22 mouse cellular contexts compared by ENCODE assay signal in genomic region chr11:11777796-11778195, GRCm38 (mm10).
"Had no signal": no experiment of that assay in that cellular context is flagged by ENCODE, and none has a peak within 500 bp of the region (broad histone marks: within the 10 kb centered on the region; RNA-seq: fewer than 3 reads in every experiment).

No protein-coding gene starts in this region.

- H3K9ac ChIP-seq: intestine, embryonic 15.5 days; limb, embryonic 13.5 days; liver, embryonic 12.5 days; liver, embryonic 15.5 days; lung, embryonic 15.5 days; midbrain, embryonic 13.5 days had no signal

- H3K27ac ChIP-seq: intestine, embryonic 15.5 days; kidney, postnatal 0 days; layer of hippocampus, adult 2 months; limb, embryonic 10.5 days; limb, embryonic 13.5 days; liver, embryonic 12.5 days; liver, embryonic 15.5 days; lung, embryonic 15.5 days; midbrain, embryonic 13.5 days had no signal

- H3K36me3 ChIP-seq: intestine, embryonic 15.5 days; limb, embryonic 10.5 days; limb, embryonic 13.5 days; lung, embryonic 15.5 days; midbrain, embryonic 13.5 days had no signal

- H3K4me2 ChIP-seq: intestine, embryonic 15.5 days; limb, embryonic 13.5 days; liver, embryonic 12.5 days; liver, embryonic 15.5 days; lung, embryonic 15.5 days; midbrain, embryonic 13.5 days had no signal

- H3K9me3 ChIP-seq: intestine, embryonic 15.5 days; limb, embryonic 10.5 days; limb, embryonic 13.5 days; liver, embryonic 12.5 days; liver, embryonic 15.5 days; lung, embryonic 15.5 days; midbrain, embryonic 13.5 days had no signal

- ATAC-seq: intestine, embryonic 15.5 days; liver, embryonic 12.5 days; midbrain, embryonic 13.5 days; midbrain, embryonic 16.5 days had no signal

- H3K4me1 ChIP-seq: intestine, embryonic 15.5 days; limb, embryonic 10.5 days; limb, embryonic 13.5 days; liver, embryonic 12.5 days; liver, embryonic 15.5 days; lung, embryonic 15.5 days; midbrain, embryonic 13.5 days had no signal

- H3K4me3 ChIP-seq: intestine, embryonic 15.5 days; layer of hippocampus, adult 2 months; limb, embryonic 10.5 days; limb, embryonic 13.5 days; liver, embryonic 12.5 days; liver, embryonic 15.5 days; lung, embryonic 15.5 days; midbrain, embryonic 13.5 days; myocyte had no signal

- H3K27me3 ChIP-seq: intestine, embryonic 15.5 days; limb, embryonic 13.5 days; liver, embryonic 12.5 days; liver, embryonic 15.5 days; lung, embryonic 15.5 days; midbrain, embryonic 13.5 days had no signal

- DNase-seq: kidney, adult 2 months; kidney, postnatal 25 days; layer of hippocampus, adult 9-11 months; liver; lung, adult 18-20 months; lung, postnatal 10 days; lung, postnatal 4 days; right cerebral cortex, postnatal 14 days; right cerebral cortex, postnatal 4 days; thymus, adult 2 months; thymus, postnatal 25 days had no signal
